Mouse (Mus musculus) telencephalon, adult 2 months (tissue): Measurements from ENCODE around the gene 4930402K13Rik.
"Not testable (repeated sequence)": the region's sequence is repeated elsewhere in the genome, so short reads cannot be mapped to it uniquely, and the experiment has no call there.

Experiments
- DNase-seq: peaks from one replicate; pipeline ENCODE4 v3.0.0-alpha.2; 2011; ENCODE audit warnings: low read depth, low spot score

4930402K13Rik gene

DNA sequence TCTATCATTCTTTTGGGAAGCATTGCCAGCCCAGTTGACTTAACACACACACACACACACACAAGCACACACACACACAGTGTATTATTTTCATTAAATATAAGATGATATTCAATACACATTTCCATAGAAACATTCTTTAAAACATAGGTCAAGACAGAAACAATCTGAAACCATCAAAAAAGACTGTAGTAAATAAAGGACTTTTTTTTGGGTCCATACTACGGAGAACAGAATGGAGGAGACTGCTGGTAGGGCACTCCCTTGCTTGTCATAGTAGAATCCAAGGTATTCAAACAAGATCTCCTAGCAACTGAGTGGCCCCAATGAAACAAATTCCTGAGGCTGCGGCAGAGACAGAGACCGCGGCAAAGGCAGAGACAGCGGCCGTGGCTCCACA, at the start of gene 4930402K13Rik:
Gene 4930402K13Rik (plus strand): TSS at position 301 of the 400 bp plus-strand sequence.
- no peak for DNase-seq

DNA sequence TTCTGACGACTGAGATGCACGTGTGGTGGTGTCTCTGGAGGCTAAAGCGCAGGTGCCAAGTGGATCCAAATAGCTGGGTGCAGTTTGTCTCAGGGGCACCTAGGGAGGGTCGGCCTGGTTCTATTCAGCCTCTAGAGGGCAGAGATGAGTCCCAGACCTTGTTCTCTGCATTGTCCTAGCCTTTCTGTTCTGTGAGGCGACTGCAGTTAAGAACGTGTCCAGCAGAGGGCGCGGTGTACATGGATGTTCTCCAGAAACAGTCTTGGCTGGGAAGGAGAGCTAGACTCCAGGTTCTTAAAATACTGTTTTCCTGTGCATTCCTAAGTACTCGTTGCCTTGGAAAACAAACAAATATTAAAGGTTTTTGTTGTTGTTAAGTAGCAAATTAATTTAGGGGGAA, 43.4 kb upstream of the 4930402K13Rik start:
- not testable (repeated sequence) for DNase-seq

DNA sequence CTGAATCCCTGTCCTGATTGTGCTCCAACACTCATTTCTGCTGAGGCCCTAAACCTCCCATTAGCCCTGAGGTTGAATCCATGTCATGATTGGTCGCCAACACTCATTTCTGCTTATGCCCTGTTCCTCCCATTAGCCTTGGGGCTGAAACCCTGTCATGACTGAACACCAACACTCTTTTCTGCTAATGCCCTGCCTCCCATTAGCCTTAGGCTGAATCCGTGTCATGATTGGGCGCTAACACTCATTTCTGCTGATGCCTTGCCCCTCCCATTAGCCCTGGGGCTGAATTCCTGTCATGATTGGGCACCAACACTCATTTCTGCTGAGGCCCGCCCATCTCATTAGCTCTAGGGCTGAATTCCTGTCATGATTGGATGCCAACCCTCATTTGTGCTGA, 42.3 kb upstream of the 4930402K13Rik start:
- DNase-seq, result no peak

DNA sequence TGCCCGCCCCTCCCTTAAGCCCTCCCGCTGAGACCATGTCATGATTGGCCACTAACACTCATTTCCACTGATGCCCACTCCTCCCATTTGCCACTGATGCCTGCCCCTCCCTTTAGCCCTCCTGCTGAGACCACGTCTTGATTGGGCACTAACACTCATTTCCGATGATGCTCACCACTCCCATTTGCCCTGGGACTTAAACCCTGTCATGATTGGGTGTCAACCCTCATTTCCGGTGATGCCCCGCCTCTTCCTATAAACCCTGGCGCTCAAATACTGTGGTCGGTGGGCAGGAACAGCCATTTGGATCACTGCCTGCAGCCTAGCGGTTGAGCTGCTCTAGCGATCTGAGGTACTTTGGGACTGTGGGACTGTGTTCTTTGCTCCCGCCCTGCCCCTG, 41.6 kb upstream of the 4930402K13Rik start, which contains the start of gene Fthl17f:
Gene Fthl17f (plus strand): TSS at position 301 of the 400 bp plus-strand sequence.
- not testable (repeated sequence) for DNase-seq

DNA sequence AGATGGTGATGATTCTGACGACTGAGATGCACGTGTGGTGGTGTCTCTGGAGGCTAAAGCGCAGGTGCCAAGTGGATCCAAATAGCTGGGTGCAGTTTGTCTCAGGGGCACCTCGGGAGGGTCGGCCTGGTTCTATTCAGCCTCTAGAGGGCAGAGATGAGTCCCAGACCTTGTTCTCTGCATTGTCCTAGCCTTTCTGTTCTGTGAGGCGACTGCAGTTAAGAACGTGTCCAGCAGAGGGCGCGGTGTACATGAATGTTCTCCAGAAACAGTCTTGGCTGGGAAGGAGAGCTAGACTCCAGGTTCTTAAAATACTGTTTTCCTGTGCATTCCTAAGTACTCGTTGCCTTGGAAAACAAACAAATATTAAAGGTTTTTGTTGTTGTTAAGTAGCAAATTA, 26.7 kb upstream of the 4930402K13Rik start:
- not testable (repeated sequence) for DNase-seq

DNA sequence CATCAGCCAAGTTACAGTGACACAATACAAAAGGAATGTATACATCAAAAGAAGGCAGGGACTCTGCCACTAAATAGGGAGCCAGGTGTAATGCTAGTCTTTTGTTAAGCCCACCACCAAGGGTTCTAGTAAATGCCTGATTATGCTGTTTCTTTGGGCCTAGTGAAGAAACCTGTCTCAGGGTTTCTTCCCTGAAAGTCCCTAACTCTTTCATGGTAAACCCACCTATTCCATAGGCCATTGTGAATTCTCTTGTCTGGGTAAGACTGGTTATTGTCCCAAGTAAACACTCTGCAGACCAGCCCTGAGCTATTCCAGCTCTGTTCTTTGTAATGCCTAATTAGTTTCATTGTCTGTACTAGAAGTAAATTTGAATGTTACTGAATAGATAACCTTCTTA, 9.3 kb upstream of the 4930402K13Rik start:
- not testable (repeated sequence) for DNase-seq

DNA sequence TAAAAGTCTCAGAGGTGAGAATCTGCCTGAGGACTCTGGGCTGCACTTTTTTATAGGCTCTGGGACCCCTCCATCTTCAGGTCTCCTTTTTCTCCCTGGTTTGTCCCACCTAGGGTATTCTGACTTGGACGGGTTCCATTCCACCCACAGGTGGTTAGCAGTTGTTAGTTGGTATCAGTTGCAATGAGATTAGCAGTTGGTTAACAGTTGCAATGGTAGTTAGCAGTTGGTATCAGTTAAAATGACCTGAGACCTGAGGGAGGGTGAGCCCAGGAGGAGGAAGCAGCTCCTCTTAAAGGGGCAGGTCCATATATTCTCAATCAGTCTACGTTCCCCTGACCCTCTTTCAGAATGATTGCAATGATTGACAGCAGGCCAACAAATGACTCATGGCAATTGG, 6.0 kb downstream of the 4930402K13Rik start:
- no peak for DNase-seq

DNA sequence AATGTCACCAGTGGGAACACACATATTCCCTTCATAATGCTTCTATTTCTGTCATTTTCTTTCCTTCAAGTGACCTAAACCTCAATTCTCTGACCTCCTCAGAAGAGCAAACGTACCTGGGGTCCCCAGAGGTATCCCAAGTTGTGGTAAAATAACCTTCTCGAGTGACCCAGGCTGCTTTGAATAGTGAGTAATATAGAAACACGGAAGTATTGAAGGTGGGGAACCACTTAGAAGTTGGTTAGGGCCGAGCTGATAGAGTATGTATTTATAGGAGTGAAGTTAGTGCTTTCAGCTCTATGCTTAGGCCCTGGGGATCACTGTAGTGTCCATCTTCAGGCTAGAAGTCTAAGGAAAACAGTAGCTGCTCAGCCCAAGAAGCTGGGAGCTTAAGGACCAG, 20.6 kb downstream of the 4930402K13Rik start:
- no peak for DNase-seq

DNA sequence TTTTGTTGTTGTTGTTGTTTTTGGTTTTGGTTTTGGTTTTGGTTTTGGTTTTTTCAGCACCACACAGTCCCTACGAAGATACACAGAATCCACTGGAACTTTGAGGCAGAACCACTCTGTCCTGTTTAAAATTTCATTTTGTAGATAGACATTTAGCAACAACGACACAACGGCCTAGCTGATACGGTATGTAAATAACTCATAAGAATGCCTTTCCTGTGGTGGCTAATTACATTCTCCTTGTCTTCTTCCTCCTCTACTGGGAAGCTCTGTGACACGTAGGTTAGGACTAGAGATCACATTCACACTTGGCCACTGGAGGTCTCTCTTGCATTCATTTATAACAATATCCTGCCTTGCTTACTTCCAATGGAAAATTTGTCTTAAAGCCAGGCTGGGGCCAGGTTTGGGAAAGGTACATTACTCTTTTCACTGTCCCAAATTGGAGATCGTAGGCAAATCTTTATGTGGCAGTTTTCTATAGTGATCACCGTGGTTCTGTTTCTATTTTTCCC, 24.0 kb downstream of the 4930402K13Rik start:
- peak; percentile 13 for DNase-seq

DNA sequence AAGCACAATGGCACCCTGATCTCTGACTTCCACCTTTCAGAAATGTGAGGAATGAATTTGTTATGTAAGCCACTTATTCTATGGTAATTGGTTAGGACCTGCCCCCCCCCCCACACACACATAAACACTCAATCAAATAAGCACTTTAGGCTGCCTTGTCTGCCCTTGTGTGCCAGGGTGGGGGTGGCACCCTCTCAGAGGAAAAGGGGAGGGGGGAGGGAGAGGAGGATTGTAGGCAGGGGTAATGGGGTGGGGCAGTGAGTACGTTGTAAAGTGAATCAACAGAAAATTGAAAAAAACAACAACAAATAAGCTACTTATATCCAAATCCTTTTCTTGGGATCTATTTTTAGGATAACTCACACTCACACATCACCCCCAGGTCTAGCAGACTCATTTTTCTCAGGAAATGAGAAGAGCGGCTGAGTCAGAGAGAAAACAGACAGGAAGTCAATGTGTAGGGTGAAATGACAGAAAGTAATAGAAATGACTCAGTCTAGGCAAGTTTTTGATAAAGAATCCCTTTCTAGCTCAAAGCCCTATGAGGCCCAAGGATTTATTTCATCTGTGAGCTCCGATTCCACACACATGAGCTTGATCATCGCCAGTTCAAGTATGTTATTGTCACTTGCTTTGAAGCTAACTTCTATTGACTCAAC, 35.1 kb downstream of the 4930402K13Rik start:
- no peak for DNase-seq

DNA sequence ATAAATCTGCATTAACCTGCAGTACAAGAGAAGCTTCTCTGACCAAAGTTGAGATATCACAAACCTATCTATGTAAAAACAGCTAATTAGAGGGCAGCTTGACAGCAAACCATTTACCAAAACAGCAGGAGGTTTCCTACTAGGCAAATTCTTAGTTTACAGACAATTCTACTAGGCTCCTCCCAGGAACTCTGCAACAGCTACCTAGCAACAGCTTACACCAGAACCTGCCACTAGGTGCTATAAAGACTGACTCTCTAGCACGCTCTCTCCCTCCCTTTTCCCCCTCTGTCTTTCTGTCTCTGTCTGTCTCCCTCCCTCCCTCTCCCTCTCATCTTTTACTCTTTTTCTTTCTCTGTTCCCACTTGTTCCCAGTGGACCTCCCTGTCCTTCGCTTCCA, 38.3 kb downstream of the 4930402K13Rik start:
- DNase-seq, result no peak
